Mouse (Mus musculus) spleen, postnatal 14 days (tissue): Measurements from ENCODE around the gene Galnt14.
A peak's percentile ranks its signal among the peaks of the same experiment; 100 is the strongest.

Experiments used
- DNase-seq, 2 experiments: peaks; one replicate each; pipeline ENCODE4 v3.0.0; 2021 to 2022; ENCODE audit warnings: low spot score in 2 of 2

Gene Galnt14

GRCm38 (mm10) chr17:73668996-73669395 lies 41.3 kb downstream of the Galnt14 start:
- DNase-seq = no peak

GRCm38 (mm10) chr17:73663237-73663636 lies 47.0 kb downstream of the Galnt14 start:
- no peak for DNase-seq

GRCm38 (mm10) chr17:73658731-73659445 lies 51.4 kb downstream of the Galnt14 start:
- DNase-seq = no peak

- DNase-seq = no peak
Measured at GRCm38 (mm10) chr17:73656373-73656772, 53.9 kb downstream of the Galnt14 start.

GRCm38 (mm10) chr17:73654261-73654660 lies 56.0 kb downstream of the Galnt14 start:
- no peak for DNase-seq

GRCm38 (mm10) chr17:73649371-73649770 lies 60.9 kb downstream of the Galnt14 start:
- no peak for DNase-seq

GRCm38 (mm10) chr17:73641676-73642075 lies 68.6 kb downstream of the Galnt14 start:
- no peak for DNase-seq

- no peak for DNase-seq
Measured at GRCm38 (mm10) chr17:73640117-73640480, 70.2 kb downstream of the Galnt14 start.

GRCm38 (mm10) chr17:73639401-73640116 lies 70.7 kb downstream of the Galnt14 start:
- DNase-seq = no peak

- peak in 1 of 2 experiments; percentile 1 for DNase-seq
Measured at GRCm38 (mm10) chr17:73636988-73637387, 73.3 kb downstream of the Galnt14 start.

- no peak for DNase-seq
Measured at GRCm38 (mm10) chr17:73634896-73635295, 75.4 kb downstream of the Galnt14 start.

GRCm38 (mm10) chr17:73633991-73634710 lies 76.1 kb downstream of the Galnt14 start:
- no peak for DNase-seq

- DNase-seq = no peak
Measured at GRCm38 (mm10) chr17:73628263-73628914, 81.9 kb downstream of the Galnt14 start.

- no peak for DNase-seq
Measured at GRCm38 (mm10) chr17:73626912-73627311, 83.3 kb downstream of the Galnt14 start.

GRCm38 (mm10) chr17:73620049-73620448 lies 90.2 kb downstream of the Galnt14 start:
- DNase-seq = no peak

GRCm38 (mm10) chr17:73602552-73603478 lies 107.4 kb downstream of the Galnt14 start:
- no peak for DNase-seq

GRCm38 (mm10) chr17:73599923-73600322 lies 110.3 kb downstream of the Galnt14 start:
- no peak for DNase-seq

GRCm38 (mm10) chr17:73592081-73592480 lies 118.2 kb downstream of the Galnt14 start:
- DNase-seq = no peak

GRCm38 (mm10) chr17:73587573-73587972 lies 122.7 kb downstream of the Galnt14 start:
- DNase-seq = no peak

- no peak for DNase-seq
Measured at GRCm38 (mm10) chr17:73574186-73574585, 136.1 kb downstream of the Galnt14 start.

GRCm38 (mm10) chr17:73572881-73573280 lies 137.4 kb downstream of the Galnt14 start:
- DNase-seq = no peak
